Mouse (Mus musculus) mesoderm, embryonic 11.5 days (tissue): ENCODE measurements at regions not wholly inside any gene's neighbourhood (a gene's known extent, or its start where the extent isn't known, plus 50 kb on each side); places are given as distances from the start of the nearest gene placed in this dataset.
A peak's percentile ranks its signal among the peaks of the same experiment; 100 is the strongest.
"Not testable (repeated sequence)": the region's sequence is repeated elsewhere in the genome, so short reads cannot be mapped to it uniquely, and the experiment has no call there.

ENCODE experiments used
- DNase-seq: peaks from one replicate; pipeline ENCODE4 v3.0.0-alpha.2; 2012; ENCODE audit warnings: low read depth, low spot score

GRCm38 (mm10) chr17:48650556-48650955, 195.9 kb downstream of the Unc5cl start:
- DNase-seq = no peak

GRCm38 (mm10) chr17:48672749-48673148, 218.0 kb downstream of the Unc5cl start:
- no peak for DNase-seq

- no peak for DNase-seq
Measured at GRCm38 (mm10) chr17:48678216-48678832, 223.6 kb downstream of the Unc5cl start.

- no peak for DNase-seq
Measured at GRCm38 (mm10) chr17:48680331-48680730, 225.6 kb downstream of the Unc5cl start.

GRCm38 (mm10) chr17:48688944-48689343, 234.2 kb downstream of the Unc5cl start:
- DNase-seq = no peak

GRCm38 (mm10) chr17:48698456-48698855, 233.7 kb upstream of the Lrfn2 start:
- DNase-seq = no peak

GRCm38 (mm10) chr17:48700591-48700990, 231.6 kb upstream of the Lrfn2 start:
- DNase-seq = peak; percentile 6

GRCm38 (mm10) chr17:48720506-48720905, 211.7 kb upstream of the Lrfn2 start:
- no peak for DNase-seq

- DNase-seq = no peak
Measured at GRCm38 (mm10) chr17:48723286-48723685, 208.9 kb upstream of the Lrfn2 start.

- DNase-seq = no peak
Measured at GRCm38 (mm10) chr17:48724513-48725112, 207.6 kb upstream of the Lrfn2 start.

GRCm38 (mm10) chr17:48726460-48726859, 205.7 kb upstream of the Lrfn2 start:
- DNase-seq = no peak

- DNase-seq = no peak
Measured at GRCm38 (mm10) chr17:48733801-48734200, 198.4 kb upstream of the Lrfn2 start.

GRCm38 (mm10) chr17:48737181-48737580, 195.0 kb upstream of the Lrfn2 start:
- not testable (repeated sequence) for DNase-seq

GRCm38 (mm10) chr17:48738708-48739107, 193.5 kb upstream of the Lrfn2 start:
- no peak for DNase-seq

GRCm38 (mm10) chr17:48742769-48743405, 189.3 kb upstream of the Lrfn2 start:
- DNase-seq = no peak

GRCm38 (mm10) chr17:48770099-48770498, 162.1 kb upstream of the Lrfn2 start:
- DNase-seq = no peak

- no peak for DNase-seq
Measured at GRCm38 (mm10) chr17:48771721-48772320, 160.4 kb upstream of the Lrfn2 start.

GRCm38 (mm10) chr17:48774172-48774890, 157.8 kb upstream of the Lrfn2 start:
- peak; percentile 39 for DNase-seq

- no peak for DNase-seq
Measured at GRCm38 (mm10) chr17:48775479-48775878, 156.7 kb upstream of the Lrfn2 start.

- DNase-seq = no peak
Measured at GRCm38 (mm10) chr17:48776502-48776902, 155.7 kb upstream of the Lrfn2 start.

GRCm38 (mm10) chr17:48780217-48780616, 152.0 kb upstream of the Lrfn2 start:
- DNase-seq = no peak

GRCm38 (mm10) chr17:48784417-48784816, 147.8 kb upstream of the Lrfn2 start:
- DNase-seq = no peak
